ENCODE assay signal across 8 mouse cellular contexts in genomic region chr8:3676993-3677579, GRCm38 (mm10). TPM values are rescaled to one million over a fixed set of nuclear protein-coding genes. Genes with fewer than 3 reads are reported as not detected.
A peak's percentile ranks its signal among the peaks of the same experiment; 100 is the strongest.
DNase-seq lines count a peak whose midpoint lies in the region; ATAC-seq and TF ChIP-seq lines count a peak whose summit lies in the region.

No protein-coding gene starts in this region.

- no peak for TF ChIP-seq CTCF in liver, postnatal 0 days (IDR thresholded peaks at IDR 0.05; ENCODE audit: low read depth)
- no peak for TF ChIP-seq CTCF in small intestine, adult 2 months (IDR thresholded peaks at IDR 0.05; ENCODE audit: extremely low read depth, insufficient read length, insufficient replicate concordance, low read depth, low read length)

- peaks cover 13% of the 10 kb centered on the region for H3K4me1 ChIP-seq in hindbrain, embryonic 12.5 days
- peaks cover 19% of the 10 kb centered on the region for H3K4me1 ChIP-seq in liver, postnatal 0 days (ENCODE audit: insufficient read depth)
- peaks cover 2% of the 10 kb centered on the region for H3K4me1 ChIP-seq in small intestine, adult 2 months (ENCODE audit: control insufficient read depth, insufficient read depth, insufficient read length, low read length)

- 6% methylated on average over 15 of the region's 15 CpGs for WGBS in hindbrain, embryonic 12.5 days
- WGBS in liver, postnatal 0 days (ENCODE audit: insufficient replicate concordance) = under 1% methylated on average over 15 of the region's 15 CpGs
- under 1% methylated on average over 15 of the region's 15 CpGs for WGBS in small intestine, adult 2 months

- peaks cover 34% of the 10 kb centered on the region for H3K36me3 ChIP-seq in hindbrain, embryonic 12.5 days
- H3K36me3 ChIP-seq in liver, postnatal 0 days (replicated peaks; ENCODE audit: insufficient read depth, low read length) = peaks cover 22% of the 10 kb centered on the region
- peaks cover 23% of the 10 kb centered on the region for H3K36me3 ChIP-seq in small intestine, adult 2 months (ENCODE audit: control insufficient read depth, insufficient read depth, low read length)

- DNase-seq in retina, embryonic 14.5 days (ENCODE audit: low spot score) = peak; percentile 8
- no peak for DNase-seq in retina, postnatal 1 day
- DNase-seq in embryo, embryonic 9.5 days (ENCODE audit: extremely low spot score) = peak; percentile 39
- no peak for DNase-seq in liver, postnatal 0 days
- no peak for DNase-seq in left cerebral cortex, postnatal 36 days (ENCODE audit: low spot score in 2 of 2)
- no peak for DNase-seq in gastrocnemius, postnatal 36 days

- 0 out of 2 replicates have a peak overlapping the region, but pooled peaks have one; percentile 85 for H3K27ac ChIP-seq in hindbrain, embryonic 12.5 days
- peak overlapping the region; percentile 97 for H3K27ac ChIP-seq in liver, postnatal 0 days (ENCODE audit: low read depth)
- peak overlapping the region; percentile 74 for H3K27ac ChIP-seq in small intestine, adult 2 months (ENCODE audit: insufficient read depth, low read depth, low read length)

- no peaks in the 10 kb centered on the region for H3K27me3 ChIP-seq in hindbrain, embryonic 12.5 days
- H3K27me3 ChIP-seq in liver, postnatal 0 days (ENCODE audit: insufficient read depth, low read length) = no peaks in the 10 kb centered on the region
- no peaks in the 10 kb centered on the region for H3K27me3 ChIP-seq in small intestine, adult 2 months (ENCODE audit: control insufficient read depth, insufficient read depth, low read length)

- peak; percentile 14; the same call in 1 of the 2 replicates for ATAC-seq in hindbrain, embryonic 12.5 days (ENCODE audit: low FRiP score)
- no peak for ATAC-seq in liver, postnatal 0 days

- intact Hi-C loops in left cerebral cortex, postnatal 36 days (cut with DNase I) = loop anchor here (2.0 kb wide), 1 partner anchor 56 kb away; the partner anchor contains the start of genes Pet100 and Xab2
- intact Hi-C loops in gastrocnemius, postnatal 36 days (cut with DNase I) = loop anchor here (10.0 kb wide), 1 partner anchor 212 kb away; the partner anchor contains the start of gene Pex11g

- no peak for TF ChIP-seq EP300 in liver, postnatal 0 days (IDR thresholded peaks at IDR 0.05; ENCODE audit: low read depth)

- peak overlapping the region; percentile 96 for H3K9ac ChIP-seq in hindbrain, embryonic 12.5 days
- H3K9ac ChIP-seq in liver, postnatal 0 days (replicated peaks) = peak overlapping the region; percentile 94

- no peaks in the 10 kb centered on the region for H3K9me3 ChIP-seq in hindbrain, embryonic 12.5 days (replicated peaks)
- H3K9me3 ChIP-seq in liver, postnatal 0 days (ENCODE audit: low read length) = no peaks in the 10 kb centered on the region

- peak overlapping the region; percentile 85 for H3K4me2 ChIP-seq in hindbrain, embryonic 12.5 days (replicated peaks)
- H3K4me2 ChIP-seq in liver, postnatal 0 days (ENCODE audit: low read depth, low read length) = peak overlapping the region; percentile 89

- no peak for TF ChIP-seq POLR2A in small intestine, adult 2 months (IDR thresholded peaks at IDR 0.05; ENCODE audit: low read depth, low read length)

- peak overlapping the region; percentile 89 for H3K4me3 ChIP-seq in hindbrain, embryonic 12.5 days
- H3K4me3 ChIP-seq in liver, postnatal 0 days (ENCODE audit: low read depth, low read length) = peak overlapping the region; percentile 94
- peak overlapping the region; percentile 94 for H3K4me3 ChIP-seq in small intestine, adult 2 months (ENCODE audit: low read depth, low read length)

RNA-seq across cellular contexts. Expression of gene Trappc5, which starts 1.0 kb away (rescaled TPM):
- polyA plus RNA-seq in hindbrain, embryonic 12.5 days (2016; fragmentation: Nextera tagmentation; extraction: Ambion mirVana) = 43.3 and 46.3 TPM in 2 replicates
- polyA plus RNA-seq in liver, postnatal 0 days (2015; fragmentation: Nextera tagmentation; extraction: Ambion mirVana) = 16.6 and 16.9 TPM in 2 replicates
- polyA plus RNA-seq in small intestine, adult 2 months (2012; rRNA removed) = 17.9 and 32.1 TPM in 2 replicates
- 10 to 100 TPM; 25.5 to 26.8 TPM for total RNA-seq in left cerebral cortex, postnatal 36 days (2021)
- total RNA-seq in gastrocnemius, postnatal 36 days (2021) = 10 to 100 TPM; 16.3 to 16.8 TPM

RNA-seq across cellular contexts. Expression of gene Fcor, which starts 4.9 kb away (rescaled TPM):
- polyA plus RNA-seq in hindbrain, embryonic 12.5 days (2016; fragmentation: Nextera tagmentation; extraction: Ambion mirVana) = 5.3 and 8.4 TPM in 2 replicates
- 2.7 and 3.4 TPM in 2 replicates for polyA plus RNA-seq in liver, postnatal 0 days (2015; fragmentation: Nextera tagmentation; extraction: Ambion mirVana)
- polyA plus RNA-seq in small intestine, adult 2 months (2012; rRNA removed) = 1.6 TPM in 1 of 2 replicates, not detected in the other
- 10 to 100 TPM; 11.3 to 12.0 TPM for total RNA-seq in left cerebral cortex, postnatal 36 days (2021)
- not detected for total RNA-seq in gastrocnemius, postnatal 36 days (2021)

RNA-seq across cellular contexts. Expression of gene Mcemp1, which starts 11.5 kb away (rescaled TPM):
- 0.18 and 0.21 TPM in 2 replicates for polyA plus RNA-seq in hindbrain, embryonic 12.5 days (2016; fragmentation: Nextera tagmentation; extraction: Ambion mirVana)
- 11.9 and 12.8 TPM in 2 replicates for polyA plus RNA-seq in liver, postnatal 0 days (2015; fragmentation: Nextera tagmentation; extraction: Ambion mirVana)
- 0.14 TPM in 1 of 2 replicates, not detected in the other for polyA plus RNA-seq in small intestine, adult 2 months (2012; rRNA removed)
- total RNA-seq in left cerebral cortex, postnatal 36 days (2021) = under 1 TPM in 1 of 2 experiments, not detected in 1; 0.61 TPM
- total RNA-seq in gastrocnemius, postnatal 36 days (2021) = not detected

RNA-seq across cellular contexts. Expression of gene Fcer2a, which starts 16.9 kb away (rescaled TPM):
- polyA plus RNA-seq in hindbrain, embryonic 12.5 days (2016; fragmentation: Nextera tagmentation; extraction: Ambion mirVana) = 0.37 and 0.60 TPM in 2 replicates
- polyA plus RNA-seq in liver, postnatal 0 days (2015; fragmentation: Nextera tagmentation; extraction: Ambion mirVana) = 0.05 and 0.06 TPM in 2 replicates
- polyA plus RNA-seq in small intestine, adult 2 months (2012; rRNA removed) = 1.0 and 4.4 TPM in 2 replicates
- total RNA-seq in left cerebral cortex, postnatal 36 days (2021) = not detected
- not detected for total RNA-seq in gastrocnemius, postnatal 36 days (2021)

RNA-seq across cellular contexts. Expression of gene Retn, which starts 21.5 kb away (rescaled TPM):
- polyA plus RNA-seq in hindbrain, embryonic 12.5 days (2016; fragmentation: Nextera tagmentation; extraction: Ambion mirVana) = 0.43 TPM in 1 of 2 replicates, not detected in the other
- polyA plus RNA-seq in liver, postnatal 0 days (2015; fragmentation: Nextera tagmentation; extraction: Ambion mirVana) = not detected in 2 replicates
- polyA plus RNA-seq in small intestine, adult 2 months (2012; rRNA removed) = 0.23 and 0.38 TPM in 2 replicates
- 1 to 10 TPM in 1 of 2 experiments, under 1 TPM in 1; 0.49 to 1.4 TPM for total RNA-seq in left cerebral cortex, postnatal 36 days (2021)
- total RNA-seq in gastrocnemius, postnatal 36 days (2021) = 1 to 10 TPM; 2.0 to 2.3 TPM

Comparison
In these comparisons a context has a peak if more than half of its experiments do, and no peak if none do; other contexts are left out.
1. DNase-seq: peak in retina, embryonic 14.5 days (single experiment) and embryo, embryonic 9.5 days (single experiment); none in retina, postnatal 1 day (single experiment), liver, postnatal 0 days (single experiment), left cerebral cortex, postnatal 36 days (0 of 2) and gastrocnemius, postnatal 36 days (0 of 2).
2. RNA of gene Mcemp1, which starts 11.5 kb away (polyA plus RNA-seq): 11.9 to 12.8 TPM in liver, postnatal 0 days; 0.18 to 0.21 TPM in hindbrain, embryonic 12.5 days and 0.14 TPM in small intestine, adult 2 months; every median in the first group is over 10 times any median in the second.
3. Peak in every context shown above with its lines, with median percentiles within 50 percentile points of each other: H3K27ac ChIP-seq and H3K4me3 ChIP-seq.